Mouse (Mus musculus) WW6 (cell line): ENCODE results near the gene Wnt6.
"Not testable (repeated sequence)": the region's sequence is repeated elsewhere in the genome, so short reads cannot be mapped to it uniquely, and the experiment has no call there.

Experiments
- DNase-seq: peaks from one replicate; pipeline ENCODE4 v3.0.0-alpha.2; 2013; ENCODE audit warnings: low read depth, low spot score

Gene Wnt6

DNA sequence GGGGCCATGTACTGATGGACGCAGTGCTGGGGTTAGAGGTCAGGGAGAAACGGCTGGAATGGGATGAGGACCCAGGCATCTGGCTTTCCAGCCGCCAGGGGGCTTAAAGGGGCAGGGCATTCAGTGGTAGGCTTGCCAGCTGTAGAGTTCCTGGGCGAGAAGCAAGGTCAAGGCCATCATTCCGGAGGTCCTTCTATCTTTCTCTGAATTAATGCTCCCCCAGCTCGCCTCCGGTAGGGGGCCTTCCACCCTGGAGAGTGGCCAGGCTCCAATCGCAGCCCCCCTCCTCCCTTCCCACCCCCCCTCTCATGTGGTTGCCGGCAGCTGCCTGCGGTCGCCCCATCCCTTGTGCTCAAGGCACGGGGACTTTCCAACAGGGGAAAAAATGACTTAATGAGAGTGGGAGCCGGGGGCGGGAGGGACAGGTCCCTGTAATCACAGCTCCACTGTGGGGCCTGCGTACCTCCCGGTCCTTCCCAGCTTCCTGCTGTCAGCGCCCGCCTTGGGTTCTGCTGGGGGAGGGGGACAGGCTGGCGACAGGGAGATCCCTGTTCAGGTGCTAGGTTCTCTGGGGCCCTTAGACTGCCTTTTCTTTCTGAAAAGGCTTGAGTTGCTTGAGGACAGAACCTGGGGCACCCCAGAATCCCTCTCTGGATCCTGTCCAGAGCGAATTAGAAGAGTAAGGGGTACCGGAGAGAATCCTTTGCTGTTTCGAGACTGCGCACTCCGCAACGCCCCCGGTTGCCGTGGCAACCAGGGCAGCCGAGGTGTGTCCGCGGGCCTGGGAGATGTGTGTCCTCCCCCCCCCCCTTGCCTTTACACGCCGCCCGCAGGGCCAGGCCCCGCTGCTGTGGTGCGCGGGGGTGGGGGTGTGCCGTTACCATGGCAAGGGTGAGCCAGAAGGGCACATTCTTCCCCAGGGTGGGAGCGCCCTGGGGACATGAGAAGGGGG, 34.9 kb downstream of the Wnt6 start:
- DNase-seq: no peak

DNA sequence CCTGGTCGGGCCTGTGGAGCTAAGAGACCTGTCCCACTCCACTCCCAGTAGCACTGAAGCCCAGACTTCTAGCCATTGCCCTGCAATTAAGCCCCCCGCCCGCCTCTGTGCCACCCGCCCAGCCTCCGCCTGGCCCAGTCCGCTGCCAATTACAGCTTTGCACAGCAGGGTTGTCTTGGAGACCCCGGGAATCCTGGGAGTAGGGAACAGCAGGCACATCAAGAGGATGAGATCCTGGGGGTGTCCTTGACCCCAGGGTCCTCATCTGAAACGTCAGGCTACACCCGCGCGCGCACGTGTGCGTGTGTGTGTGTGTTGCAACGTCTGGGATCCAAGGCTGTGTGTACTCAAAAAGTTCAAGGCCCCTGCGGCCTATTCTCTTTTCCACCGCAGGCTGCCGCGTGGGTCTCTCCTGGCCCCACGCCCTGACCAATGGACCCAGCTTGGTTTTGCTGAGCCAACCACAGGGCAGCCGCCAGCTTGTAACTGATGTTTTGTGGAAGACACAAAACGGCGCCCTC, 35.9 kb downstream of the Wnt6 start:
- DNase-seq: no peak

DNA sequence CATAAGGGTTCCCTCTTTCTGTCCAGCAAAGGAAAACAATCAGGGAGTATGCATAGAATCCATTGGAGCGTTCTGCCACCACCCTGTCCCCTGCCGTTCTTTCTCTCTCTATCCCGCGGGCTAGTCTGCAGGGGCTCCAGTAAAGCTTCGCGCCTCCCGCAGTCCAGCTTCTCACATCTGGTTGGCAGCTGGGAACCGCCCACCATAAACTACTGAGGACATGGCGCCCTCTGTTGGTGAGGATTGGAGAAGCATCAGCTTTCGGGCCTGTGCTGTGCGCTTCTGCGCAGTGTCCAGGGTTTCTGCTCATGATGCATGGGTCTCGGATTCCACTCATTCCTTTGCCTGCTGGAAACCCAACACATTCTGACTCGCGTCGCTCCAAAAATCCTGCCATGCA, 36.4 kb downstream of the Wnt6 start:
- peak; percentile 82 for DNase-seq

DNA sequence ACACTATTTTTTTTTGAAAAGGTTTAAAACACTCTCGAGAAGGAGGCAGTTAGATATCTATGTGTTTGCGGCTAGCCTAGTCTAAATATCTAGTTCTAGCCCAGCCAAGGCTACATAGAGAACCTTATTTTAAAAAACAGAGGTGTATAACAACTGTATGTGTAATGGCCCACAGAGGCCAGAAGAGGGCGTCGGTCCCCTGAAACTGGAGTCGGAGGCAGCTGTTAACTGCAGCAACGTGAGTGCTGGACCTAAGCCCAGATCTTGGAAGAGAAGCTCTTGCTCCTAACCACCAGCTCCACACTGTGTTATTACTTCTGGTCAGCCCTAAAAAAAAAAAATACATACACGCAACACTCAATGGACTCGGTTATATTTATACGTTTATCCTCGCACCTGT, 37.3 kb downstream of the Wnt6 start:
- DNase-seq: no peak

DNA sequence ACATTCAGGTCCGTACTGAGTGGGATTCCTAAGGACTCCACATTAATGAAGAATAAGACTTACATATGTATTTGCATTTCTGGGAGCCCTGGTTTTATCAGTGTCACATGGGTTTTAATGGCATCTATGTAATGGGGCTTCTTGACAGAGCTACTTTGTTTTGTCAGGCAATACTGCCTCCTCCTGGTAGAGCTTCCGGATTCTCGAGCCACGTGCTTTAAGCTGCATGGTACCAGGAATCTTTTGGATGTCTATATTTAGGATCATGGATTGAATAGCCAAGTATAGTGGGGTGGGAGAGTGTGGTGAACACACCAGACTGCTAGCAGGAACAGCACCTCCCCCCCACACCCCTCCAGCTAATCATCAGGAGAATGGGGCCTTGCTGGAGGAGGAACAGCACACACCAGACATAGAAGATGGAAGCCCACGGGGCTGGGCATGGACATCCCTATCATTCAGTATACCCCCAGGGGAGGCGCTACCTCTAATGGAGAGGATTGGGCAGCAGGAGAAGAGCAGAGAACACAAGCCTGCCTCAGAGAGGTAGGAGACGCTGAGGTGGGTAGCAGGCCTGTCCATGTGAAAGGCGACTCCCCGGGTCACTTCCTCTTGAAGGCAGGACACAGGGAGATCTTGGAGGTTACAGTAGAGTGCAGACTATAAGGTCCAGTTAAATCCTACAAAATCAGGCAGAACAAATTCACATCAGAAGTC, 43.4 kb downstream of the Wnt6 start:
- no peak for DNase-seq

DNA sequence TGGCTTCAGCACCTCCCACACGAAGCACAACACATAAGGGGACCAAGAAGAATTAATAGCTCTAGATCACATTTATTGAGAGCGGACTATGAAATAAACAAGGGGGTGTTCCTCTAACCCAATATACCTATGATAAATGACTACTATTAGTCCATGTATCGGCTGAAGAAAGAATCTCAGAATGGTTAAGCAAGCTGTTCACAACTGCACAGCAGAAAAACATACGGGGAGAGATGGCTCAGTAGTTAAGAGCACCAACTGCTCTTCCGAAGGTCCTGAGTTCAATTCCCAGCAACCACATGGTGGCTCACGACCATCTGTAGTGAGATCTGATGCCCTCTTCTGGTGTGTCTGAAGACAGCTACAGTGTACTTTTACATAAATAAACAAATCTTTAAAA, 44.3 kb downstream of the Wnt6 start:
- not testable (repeated sequence) for DNase-seq

DNA sequence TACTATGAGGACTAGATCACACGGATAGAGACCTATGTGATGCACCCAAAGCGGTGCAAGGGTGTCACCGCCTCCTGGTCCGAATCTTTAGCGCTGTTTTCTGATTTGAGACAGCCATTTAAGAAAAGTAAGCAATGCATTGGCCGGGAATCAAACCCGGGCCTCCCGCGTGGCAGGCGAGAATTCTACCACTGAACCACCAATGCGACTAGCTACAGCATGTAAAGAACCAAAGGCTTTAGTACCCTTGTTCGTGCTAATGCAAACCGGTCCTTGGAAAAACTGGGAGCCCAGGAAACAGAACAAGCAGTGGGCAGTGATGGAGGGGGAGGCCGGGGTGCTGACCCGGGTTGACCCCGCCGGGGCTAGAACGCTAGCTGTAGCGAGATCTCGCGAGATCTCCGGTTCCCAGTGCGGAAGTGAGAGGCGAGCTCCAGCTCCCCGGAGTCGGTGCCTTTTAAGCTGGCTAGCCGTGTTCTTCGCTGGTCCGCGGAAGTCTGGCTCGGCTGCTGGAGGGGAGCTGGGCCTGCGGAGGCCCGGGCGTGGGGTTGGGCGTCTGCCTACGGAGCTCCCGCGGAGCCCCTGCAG, 45.0 kb downstream of the Wnt6 start:
- no peak for DNase-seq

DNA sequence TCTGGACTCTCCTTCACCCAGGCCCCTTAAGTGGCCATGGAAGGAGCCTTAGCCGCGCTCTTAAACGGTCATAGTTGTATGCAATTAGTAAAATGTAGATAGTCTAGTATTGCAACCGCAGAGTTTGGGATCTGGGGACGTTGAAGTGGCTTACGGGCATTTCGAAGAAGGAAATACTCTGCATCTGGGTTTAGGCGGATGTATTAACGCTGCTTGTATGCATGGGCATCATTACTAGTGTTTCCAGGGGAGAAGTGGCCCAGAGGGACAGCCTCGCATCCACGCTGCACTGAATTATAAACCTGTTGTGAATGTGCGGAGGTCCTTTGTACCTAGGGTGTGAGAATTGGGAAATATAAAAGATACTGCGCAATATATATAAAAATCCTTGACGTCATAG, 45.5 kb downstream of the Wnt6 start:
- DNase-seq: no peak

DNA sequence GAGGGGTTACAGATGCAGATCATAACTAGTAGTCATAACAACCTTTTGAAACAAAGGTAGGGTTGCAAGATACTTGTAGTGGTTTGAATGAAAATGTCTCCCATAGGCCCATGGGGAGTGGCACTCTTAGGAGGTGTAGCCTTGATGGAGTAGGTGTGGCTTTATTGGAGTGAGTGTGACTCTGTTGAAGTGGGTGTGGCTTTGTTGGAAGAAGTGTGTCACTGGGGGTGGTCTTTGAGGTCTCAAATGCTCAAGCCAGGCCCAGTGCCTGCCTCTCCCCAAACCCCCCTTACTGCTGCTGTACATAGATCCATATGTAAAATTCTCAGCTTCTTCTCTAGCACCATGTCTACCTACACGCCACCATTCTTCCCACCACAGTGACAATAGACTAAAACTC, 46.8 kb downstream of the Wnt6 start:
- DNase-seq: no peak

DNA sequence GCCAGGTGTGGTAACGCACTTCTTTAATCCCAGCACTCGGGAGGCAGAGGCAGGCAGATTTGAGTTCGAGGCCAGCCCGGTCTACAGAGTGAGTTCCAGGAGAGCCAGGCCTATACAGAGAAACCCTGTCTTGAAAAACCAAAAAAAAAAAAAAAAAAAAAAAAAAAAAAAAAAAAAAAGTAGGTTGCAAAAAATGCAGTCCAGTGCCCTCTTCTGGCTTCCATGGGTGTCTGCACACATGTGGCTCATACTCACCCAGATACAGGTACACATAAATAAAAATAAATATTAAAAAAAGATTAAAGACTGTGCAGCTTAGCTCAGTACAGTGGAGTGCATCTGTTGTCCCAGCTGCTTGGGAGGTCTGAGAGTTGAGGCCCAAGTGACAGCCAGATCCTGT, 51.9 kb downstream of the Wnt6 start:
- DNase-seq: not testable (repeated sequence)

DNA sequence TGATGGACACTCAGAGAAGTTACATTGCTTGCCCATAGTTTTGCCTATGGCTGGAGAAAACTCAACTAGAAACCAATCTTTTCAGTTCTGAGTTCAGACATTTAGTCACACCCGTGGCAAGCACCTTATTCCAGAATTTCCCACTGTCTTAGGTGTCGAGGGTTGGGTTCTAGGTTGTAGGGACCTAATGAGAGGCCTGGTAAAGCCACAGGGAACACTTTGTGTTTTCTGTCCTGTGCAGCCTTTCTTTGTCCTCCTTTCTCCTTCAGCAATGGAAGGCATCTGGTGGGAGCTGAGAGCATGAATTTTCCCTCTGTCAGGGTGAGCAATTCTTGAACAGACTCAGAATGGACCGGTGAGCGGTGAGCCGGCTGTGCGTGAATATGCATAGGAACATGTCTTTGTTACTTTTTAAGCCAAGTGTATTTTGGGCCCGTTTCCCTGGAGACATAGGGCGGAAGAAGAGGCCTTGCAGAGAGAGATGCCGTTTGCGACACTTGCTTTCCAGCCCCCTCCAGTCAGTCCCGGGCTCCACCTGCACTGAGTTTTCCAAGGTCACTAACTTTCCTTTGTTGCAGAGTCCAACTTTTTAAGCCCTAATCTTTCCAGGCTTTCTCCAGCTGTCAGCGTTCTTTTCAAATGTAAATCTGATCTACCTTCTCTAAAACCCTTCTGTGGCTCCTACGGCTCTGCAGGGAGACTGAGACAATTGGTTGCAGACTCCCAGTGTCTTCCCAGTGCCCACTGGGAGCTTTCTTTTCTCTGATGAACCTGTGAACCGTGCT, 53.0 kb downstream of the Wnt6 start:
- DNase-seq: no peak

DNA sequence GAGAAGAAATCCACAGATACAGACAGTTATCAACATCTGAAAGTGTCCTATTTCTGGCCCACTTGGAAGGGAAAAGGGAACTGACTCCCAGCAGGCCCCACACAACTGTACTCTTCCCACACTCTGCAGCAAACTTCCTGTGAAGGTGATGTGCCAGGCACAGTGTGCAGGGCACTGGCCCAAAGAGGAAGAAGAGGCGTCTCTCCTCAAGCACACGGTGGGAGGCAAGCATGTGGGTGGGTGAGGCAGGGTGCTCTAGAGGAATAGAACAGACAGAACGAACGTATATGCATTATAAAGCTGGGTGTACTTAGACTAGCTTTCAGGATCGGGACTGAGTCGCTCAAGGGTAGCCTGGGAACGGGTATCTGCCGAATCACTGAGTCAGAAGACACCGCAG, 58.4 kb downstream of the Wnt6 start:
- no peak for DNase-seq

DNA sequence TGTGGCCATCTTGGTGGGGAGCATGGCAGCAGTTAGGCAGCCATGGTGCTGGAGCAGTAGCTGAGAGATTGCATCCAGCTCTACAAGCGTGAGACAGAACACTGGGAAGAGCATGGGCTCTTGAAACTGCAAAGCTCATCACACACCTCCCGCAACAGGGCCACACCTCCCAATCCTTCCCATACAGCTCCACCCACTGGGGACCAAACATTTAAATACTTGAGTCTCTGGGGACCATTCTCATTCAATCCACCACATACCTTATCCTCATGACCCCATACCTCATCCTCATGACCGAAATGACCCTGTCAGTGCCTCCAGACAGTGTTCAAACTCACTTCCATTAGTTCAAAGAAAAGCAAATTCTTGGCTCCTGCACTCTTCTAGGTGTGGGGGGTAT, 61.6 kb downstream of the Wnt6 start:
- no peak for DNase-seq
